Mouse (Mus musculus): ENCODE measurements around the gene Tln1. TPM values are rescaled to one million over a fixed set of nuclear protein-coding genes. Genes with fewer than 3 reads are reported as not detected.
"Not testable (repeated sequence)": the region's sequence is repeated elsewhere in the genome, so short reads cannot be mapped to it uniquely, and the experiment has no call there.

Tln1 gene
- polyA plus RNA-seq, 1 experiment from 2014 or later, result 40.4 TPM

DNA sequence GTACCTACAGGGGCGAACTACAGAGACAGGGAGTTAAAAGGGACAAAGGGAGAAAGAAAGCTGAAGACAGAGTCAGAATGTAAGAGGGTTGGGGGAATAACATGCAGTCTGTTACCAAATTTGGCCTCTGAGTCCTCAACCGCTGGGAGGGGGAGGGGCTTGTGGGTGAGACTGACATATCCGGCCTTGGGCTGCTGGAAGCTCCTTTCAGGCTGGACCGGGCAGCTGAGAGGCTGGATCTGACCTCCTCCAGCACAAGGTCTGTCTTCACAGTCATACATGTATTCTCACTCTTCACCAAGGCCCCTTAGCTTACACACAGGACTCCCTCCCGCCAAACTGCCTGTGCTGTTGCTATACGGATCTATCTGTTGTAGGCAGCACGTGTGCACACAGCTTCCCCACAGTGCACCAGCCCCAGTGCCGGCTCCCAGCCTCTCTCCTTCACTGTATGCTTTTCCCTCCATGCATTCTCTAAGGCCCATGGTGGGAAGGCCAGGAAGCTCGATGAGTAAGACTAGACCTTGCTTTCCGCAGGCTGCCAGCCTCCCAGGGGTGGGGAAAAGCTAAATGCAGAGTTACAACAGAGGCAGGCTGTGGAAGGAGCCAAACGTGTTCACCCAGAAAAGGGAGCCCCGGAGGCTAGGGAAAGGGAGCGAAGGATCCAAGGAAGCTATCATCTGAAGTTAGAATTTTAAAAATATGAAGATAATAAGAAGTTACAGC is 3.7 kb downstream of the Tln1 start:
- H3K4me1 ChIP-seq (ENCODE audit: control insufficient read depth, insufficient read depth, low read length), result peaks cover 33% of the 10 kb centered on the region
- peaks cover 8% of the 10 kb centered on the region; the same call in 1 of the 2 replicates for H3K36me3 ChIP-seq (ENCODE audit: control insufficient read depth, insufficient read depth, low read length)
- peak overlapping the region; percentile 19; the same call in 1 of the 2 replicates for H3K4me2 ChIP-seq
- H3K27ac ChIP-seq (ENCODE audit: low read depth, low read length), result no peak overlapping the region
- no peaks in the 10 kb centered on the region for H3K9me3 ChIP-seq (ENCODE audit: control insufficient read depth, low read length)
- WGBS, result 39% methylated on average over 13 of the region's 13 CpGs
- H3K27me3 ChIP-seq (ENCODE audit: control insufficient read depth, insufficient read depth, low read length), result no peaks in the 10 kb centered on the region
- H3K4me3 ChIP-seq (ENCODE audit: low read depth, low read length), result no peak overlapping the region
- DNase-seq (ENCODE audit: low spot score, missing footprints) (peak; percentile 89), ATAC-seq (ENCODE audit: low FRiP score) (no peak)
- H3K9ac ChIP-seq (ENCODE audit: low read length), result no peak overlapping the region

DNA sequence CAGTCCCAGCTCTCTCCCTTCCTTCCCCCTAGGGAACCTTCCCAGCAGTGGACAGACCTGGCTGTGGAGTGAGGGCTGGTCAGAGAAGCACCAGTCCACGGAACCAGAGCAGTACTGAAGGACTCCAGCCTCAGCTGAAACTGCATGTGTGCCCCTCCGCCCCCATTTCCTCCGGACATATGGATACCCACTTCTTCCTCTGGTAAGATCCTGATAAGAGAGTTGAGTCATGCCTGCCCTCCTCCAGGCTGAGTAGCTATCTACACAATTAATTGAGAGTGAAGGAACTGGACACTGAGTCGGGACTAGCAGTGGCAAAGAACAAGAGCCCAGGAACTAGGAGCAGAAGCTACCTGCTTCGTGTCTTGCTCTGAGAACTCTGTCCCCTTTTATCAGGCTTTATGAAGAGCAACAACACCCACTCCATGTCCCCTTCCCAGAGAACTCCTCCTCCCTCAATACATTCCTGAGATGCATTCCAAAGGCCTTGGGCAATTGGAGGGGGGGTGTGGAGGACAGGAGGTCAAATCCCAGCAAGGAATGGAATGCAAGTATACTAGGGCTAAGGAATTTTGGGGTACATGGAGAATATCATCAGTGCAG is 4.4 kb downstream of the Tln1 start:
- H3K4me1 ChIP-seq (ENCODE audit: control insufficient read depth, insufficient read depth, low read length), result peaks cover 27% of the 10 kb centered on the region
- peaks cover 14% of the 10 kb centered on the region; the same call in 1 of the 2 replicates for H3K36me3 ChIP-seq (ENCODE audit: control insufficient read depth, insufficient read depth, low read length)
- H3K4me3 ChIP-seq (ENCODE audit: low read depth, low read length), result no peak overlapping the region
- DNase-seq (ENCODE audit: low spot score, missing footprints) (no peak), ATAC-seq (ENCODE audit: low FRiP score) (no peak)
- H3K9me3 ChIP-seq (ENCODE audit: control insufficient read depth, low read length), result no peaks in the 10 kb centered on the region
- H3K4me2 ChIP-seq, result 0 out of 2 replicates have a peak overlapping the region, but pooled peaks have one; percentile 19
- no peak overlapping the region for H3K27ac ChIP-seq (ENCODE audit: low read depth, low read length)
- H3K27me3 ChIP-seq (ENCODE audit: control insufficient read depth, insufficient read depth, low read length), result no peaks in the 10 kb centered on the region
- H3K9ac ChIP-seq (ENCODE audit: low read length), result no peak overlapping the region
- WGBS, result 63% methylated on average over 5 of the region's 5 CpGs

DNA sequence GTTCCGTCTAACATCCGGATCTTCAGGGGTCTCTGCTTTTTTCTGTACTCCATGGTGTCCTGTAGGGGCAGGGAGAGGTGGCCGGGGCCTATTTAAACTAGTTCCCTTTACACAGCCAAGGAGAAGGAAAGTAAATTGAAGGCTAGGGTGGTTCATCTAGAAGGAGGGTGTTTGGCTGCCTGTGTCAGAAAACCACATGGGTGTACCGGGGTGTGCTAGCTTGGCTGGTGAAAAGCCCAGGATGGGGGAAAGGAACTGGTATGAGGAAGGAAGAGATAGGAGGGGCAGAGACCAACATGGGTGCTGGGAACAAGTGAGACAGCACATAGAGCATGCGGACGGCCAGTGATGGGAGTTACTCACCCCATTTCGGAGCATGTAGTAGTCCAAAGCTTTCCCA is 6.6 kb downstream of the Tln1 start:
- Histone ChIP-seq H3K27me3 (ENCODE audit: control insufficient read depth, insufficient read depth, low read length) (no peaks in the 10 kb centered on the region), H3K4me1 (ENCODE audit: control insufficient read depth, insufficient read depth, low read length) (peaks cover 19% of the 10 kb centered on the region), H3K9ac (ENCODE audit: low read length) (no peak overlapping the region), H3K27ac (ENCODE audit: low read depth, low read length) (no peak overlapping the region), H3K4me3 (ENCODE audit: low read depth, low read length) (no peak overlapping the region), H3K4me2 (no peak overlapping the region), H3K36me3 (ENCODE audit: control insufficient read depth, insufficient read depth, low read length) (peaks cover 26% of the 10 kb centered on the region), H3K9me3 (ENCODE audit: control insufficient read depth, low read length) (no peaks in the 10 kb centered on the region)
- ATAC-seq (ENCODE audit: low FRiP score) (no peak), DNase-seq (ENCODE audit: low spot score, missing footprints) (no peak)
- WGBS, result 95% methylated on average over 7 of the region's 7 CpGs

DNA sequence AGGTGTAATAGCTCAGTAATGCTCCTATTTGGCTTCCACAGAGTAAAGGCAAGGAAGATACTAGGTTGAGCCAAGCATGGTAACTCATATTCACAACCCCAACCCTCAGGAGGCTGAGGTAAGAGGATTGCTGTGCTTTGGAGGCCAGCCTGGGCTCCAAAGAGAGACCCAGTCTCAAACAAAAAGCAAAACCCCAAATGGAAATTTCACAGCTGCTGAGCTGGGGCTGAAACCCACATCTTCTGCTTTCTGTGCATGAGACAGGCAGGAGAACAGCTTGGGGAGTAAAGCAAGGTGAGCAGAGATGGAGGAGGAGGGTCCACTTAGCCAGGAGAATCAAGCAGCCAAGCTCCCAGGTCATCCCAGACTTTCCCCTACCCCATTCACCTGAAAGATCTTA is 8.6 kb downstream of the Tln1 start:
- H3K4me2 ChIP-seq, result no peak overlapping the region
- H3K4me3 ChIP-seq (ENCODE audit: low read depth, low read length), result no peak overlapping the region
- no peaks in the 10 kb centered on the region for H3K9me3 ChIP-seq (ENCODE audit: control insufficient read depth, low read length)
- ATAC-seq (ENCODE audit: low FRiP score) (no peak), DNase-seq (ENCODE audit: low spot score, missing footprints) (no peak)
- H3K9ac ChIP-seq (ENCODE audit: low read length), result no peak overlapping the region
- H3K36me3 ChIP-seq (ENCODE audit: control insufficient read depth, insufficient read depth, low read length), result peaks cover 41% of the 10 kb centered on the region
- H3K27me3 ChIP-seq (ENCODE audit: control insufficient read depth, insufficient read depth, low read length), result no peaks in the 10 kb centered on the region
- H3K4me1 ChIP-seq (ENCODE audit: control insufficient read depth, insufficient read depth, low read length), result peaks cover 8% of the 10 kb centered on the region
- H3K27ac ChIP-seq (ENCODE audit: low read depth, low read length), result no peak overlapping the region

DNA sequence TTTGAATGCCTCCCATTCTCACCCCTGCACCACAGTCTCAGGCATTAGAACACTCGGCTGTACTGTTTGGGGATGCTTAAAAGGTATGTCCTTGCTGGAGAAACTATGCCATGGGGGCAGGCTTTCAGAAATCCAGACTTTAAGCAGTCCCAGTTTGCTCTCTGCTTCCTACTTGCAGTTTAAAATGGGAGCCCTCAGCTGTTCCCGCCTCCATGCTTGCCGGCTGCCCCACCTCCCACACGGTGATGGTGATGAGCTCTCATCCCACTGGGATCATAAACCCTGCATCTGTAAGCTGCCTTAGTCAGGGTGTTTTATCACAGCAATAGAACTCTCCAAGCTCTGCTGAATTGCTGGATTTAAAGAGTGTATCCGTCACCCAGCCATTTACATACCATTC is 10.1 kb downstream of the Tln1 start:
- no peak overlapping the region for H3K9ac ChIP-seq (ENCODE audit: low read length)
- no peak overlapping the region for H3K4me3 ChIP-seq (ENCODE audit: low read depth, low read length)
- DNase-seq (ENCODE audit: low spot score, missing footprints) (no peak), ATAC-seq (ENCODE audit: low FRiP score) (no peak)
- no peaks in the 10 kb centered on the region for H3K9me3 ChIP-seq (ENCODE audit: control insufficient read depth, low read length)
- no peak overlapping the region for H3K27ac ChIP-seq (ENCODE audit: low read depth, low read length)
- no peaks in the 10 kb centered on the region; the same call in 1 of the 2 replicates for H3K4me1 ChIP-seq (ENCODE audit: control insufficient read depth, insufficient read depth, low read length)
- H3K27me3 ChIP-seq (ENCODE audit: control insufficient read depth, insufficient read depth, low read length), result no peaks in the 10 kb centered on the region
- WGBS, result 92% methylated on average over 5 of the region's 5 CpGs
- H3K4me2 ChIP-seq, result no peak overlapping the region
- H3K36me3 ChIP-seq (ENCODE audit: control insufficient read depth, insufficient read depth, low read length), result peaks cover 42% of the 10 kb centered on the region

DNA sequence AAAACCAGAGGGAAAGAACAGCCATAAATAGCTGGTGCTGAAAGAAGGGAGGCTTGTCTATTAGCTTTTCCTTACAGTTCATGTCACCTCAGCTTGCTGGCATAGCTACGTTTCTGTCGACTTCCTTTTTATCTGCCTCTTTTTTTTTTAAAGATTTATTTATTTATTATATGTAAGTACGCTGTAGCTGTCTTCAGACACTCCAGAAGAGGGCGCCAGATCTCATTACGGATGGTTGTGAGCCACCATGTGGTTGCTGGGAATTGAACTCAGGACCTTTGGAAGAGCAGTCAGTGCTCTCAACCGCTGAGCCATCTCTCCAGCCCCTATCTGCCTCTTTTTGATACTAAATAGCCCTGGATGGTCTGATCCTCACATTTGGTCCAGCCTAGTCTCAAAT is 10.6 kb downstream of the Tln1 start:
- WGBS, result 92% methylated on average over 6 of the region's 6 CpGs
- H3K9me3 ChIP-seq (ENCODE audit: control insufficient read depth, low read length); H3K4me3 ChIP-seq (ENCODE audit: low read depth, low read length); H3K4me1 ChIP-seq (ENCODE audit: control insufficient read depth, insufficient read depth, low read length); H3K4me2 ChIP-seq; H3K27ac ChIP-seq (ENCODE audit: low read depth, low read length); H3K27me3 ChIP-seq (ENCODE audit: control insufficient read depth, insufficient read depth, low read length); ATAC-seq (ENCODE audit: low FRiP score); DNase-seq (ENCODE audit: low spot score, missing footprints); H3K9ac ChIP-seq (ENCODE audit: low read length): not testable (repeated sequence)
- peaks cover 47% of the 10 kb centered on the region for H3K36me3 ChIP-seq (ENCODE audit: control insufficient read depth, insufficient read depth, low read length)

DNA sequence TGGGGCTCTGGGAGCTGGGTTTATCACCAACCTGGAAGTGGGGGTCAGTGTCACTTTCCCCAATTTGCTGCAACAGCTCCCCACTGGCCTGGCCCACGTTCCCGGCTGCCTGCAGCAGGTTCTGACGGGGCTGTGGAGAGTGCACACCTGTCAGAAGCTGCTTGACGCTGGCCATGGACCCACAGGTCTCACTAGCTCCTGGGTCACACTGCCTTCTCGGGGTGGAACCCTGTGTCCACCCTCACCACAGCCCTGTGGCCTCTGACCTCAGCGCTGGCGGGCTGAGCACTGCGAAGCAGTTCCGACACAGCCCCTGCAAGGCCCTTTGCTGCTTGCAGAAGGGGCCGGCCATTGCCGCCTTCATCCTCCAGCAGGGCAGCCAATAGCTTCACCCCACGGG is 13.4 kb downstream of the Tln1 start:
- Histone ChIP-seq H3K9ac (ENCODE audit: low read length) (no peak overlapping the region), H3K4me3 (ENCODE audit: low read depth, low read length) (no peak overlapping the region), H3K27ac (ENCODE audit: low read depth, low read length) (no peak overlapping the region), H3K27me3 (ENCODE audit: control insufficient read depth, insufficient read depth, low read length) (no peaks in the 10 kb centered on the region), H3K9me3 (ENCODE audit: control insufficient read depth, low read length) (no peaks in the 10 kb centered on the region), H3K4me2 (no peak overlapping the region), H3K4me1 (ENCODE audit: control insufficient read depth, insufficient read depth, low read length) (no peaks in the 10 kb centered on the region), H3K36me3 (ENCODE audit: control insufficient read depth, insufficient read depth, low read length) (peaks cover 53% of the 10 kb centered on the region)
- 93% methylated on average over 12 of the region's 12 CpGs for WGBS
- ATAC-seq (ENCODE audit: low FRiP score) (no peak), DNase-seq (ENCODE audit: low spot score, missing footprints) (no peak)

DNA sequence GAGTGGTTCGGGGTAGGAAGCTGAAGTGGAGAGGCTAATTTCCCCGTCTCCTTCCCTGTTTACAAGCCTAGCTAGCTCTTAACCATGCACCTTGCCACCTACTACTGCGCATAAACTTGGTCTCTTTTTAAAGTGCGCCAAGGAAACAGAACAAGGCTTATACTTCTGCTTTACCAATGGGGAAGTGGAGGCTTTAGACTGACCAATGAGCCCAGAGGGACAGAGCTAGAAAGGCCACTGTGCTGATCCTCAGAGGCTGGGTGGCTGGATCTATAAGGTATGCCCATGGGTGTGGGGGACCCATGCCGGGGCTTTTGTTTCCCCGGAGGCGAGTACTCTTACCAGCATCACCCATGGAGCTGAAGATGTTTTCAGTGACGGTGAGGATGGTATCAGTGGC is 15.3 kb downstream of the Tln1 start:
- DNase-seq (ENCODE audit: low spot score, missing footprints), result no peak
- H3K4me3 ChIP-seq (ENCODE audit: low read depth, low read length), result no peak overlapping the region

DNA sequence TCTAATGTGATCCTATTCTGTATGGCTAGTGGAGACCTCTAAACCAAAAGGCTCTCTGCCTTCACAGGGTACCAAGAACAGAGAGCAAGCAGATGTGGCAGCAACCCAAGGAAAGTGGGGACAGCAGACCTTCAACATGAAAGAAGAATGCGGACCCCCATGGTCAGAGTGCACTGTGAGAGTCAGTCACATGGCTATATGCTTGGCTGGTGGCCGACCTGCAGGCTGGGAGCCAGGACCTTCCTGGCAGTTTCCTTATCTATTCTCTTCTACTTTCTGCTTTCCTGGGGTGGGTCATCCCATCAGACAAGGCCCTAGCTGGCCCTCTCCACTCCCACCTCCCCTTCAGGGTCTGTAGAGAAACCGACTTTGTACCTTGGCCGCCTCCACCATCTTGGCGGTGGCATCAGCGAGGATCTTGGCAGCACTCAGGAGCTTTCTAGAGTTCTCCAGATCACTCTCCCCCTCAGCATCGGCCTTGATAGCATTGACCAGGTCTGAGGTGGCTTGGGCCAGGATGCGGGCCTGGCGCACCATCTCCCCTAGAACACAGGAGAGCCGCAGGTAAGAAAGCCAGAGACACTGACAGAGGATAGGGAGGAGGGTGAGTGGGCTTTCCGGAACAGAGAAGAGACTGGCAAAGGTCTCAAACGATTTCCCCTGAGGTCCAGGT is 16.0 kb downstream of the Tln1 start:
- H3K27me3 ChIP-seq (ENCODE audit: control insufficient read depth, insufficient read depth, low read length), result no peaks in the 10 kb centered on the region

More for the DNA sequence above, 15.3 kb downstream of the Tln1 start:
- Histone ChIP-seq H3K27ac (ENCODE audit: low read depth, low read length) (no peak overlapping the region), H3K36me3 (ENCODE audit: control insufficient read depth, insufficient read depth, low read length) (peaks cover 45% of the 10 kb centered on the region), H3K4me2 (no peak overlapping the region), H3K4me1 (ENCODE audit: control insufficient read depth, insufficient read depth, low read length) (no peaks in the 10 kb centered on the region), H3K27me3 (ENCODE audit: control insufficient read depth, insufficient read depth, low read length) (no peaks in the 10 kb centered on the region), H3K9me3 (ENCODE audit: control insufficient read depth, low read length) (no peaks in the 10 kb centered on the region), H3K9ac (ENCODE audit: low read length) (no peak overlapping the region)
- no peak for ATAC-seq (ENCODE audit: low FRiP score)
- WGBS, result 89% methylated on average over 8 of the region's 8 CpGs

More for the DNA sequence above, 16.0 kb downstream of the Tln1 start:
- no peak for ATAC-seq (ENCODE audit: low FRiP score)
- Histone ChIP-seq H3K9ac (ENCODE audit: low read length) (no peak overlapping the region), H3K36me3 (ENCODE audit: control insufficient read depth, insufficient read depth, low read length) (peaks cover 43% of the 10 kb centered on the region), H3K4me3 (ENCODE audit: low read depth, low read length) (no peak overlapping the region), H3K9me3 (ENCODE audit: control insufficient read depth, low read length) (no peaks in the 10 kb centered on the region), H3K4me1 (ENCODE audit: control insufficient read depth, insufficient read depth, low read length) (no peaks in the 10 kb centered on the region), H3K27ac (ENCODE audit: low read depth, low read length) (no peak overlapping the region), H3K4me2 (no peak overlapping the region)
- no peak for DNase-seq (ENCODE audit: low spot score, missing footprints)
- WGBS, result 92% methylated on average over 12 of the region's 12 CpGs
